Mouse (Mus musculus): ENCODE results near the gene Tmem165. TPM values are rescaled to one million over a fixed set of nuclear protein-coding genes. Genes with fewer than 3 reads are reported as not detected.

The Tmem165 gene
- 13.3 and 26.0 TPM in 2 replicates for polyA plus RNA-seq (2011; ENCODE audit: insufficient read depth, insufficient read length, low replicate concordance, missing spikeins)

DNA sequence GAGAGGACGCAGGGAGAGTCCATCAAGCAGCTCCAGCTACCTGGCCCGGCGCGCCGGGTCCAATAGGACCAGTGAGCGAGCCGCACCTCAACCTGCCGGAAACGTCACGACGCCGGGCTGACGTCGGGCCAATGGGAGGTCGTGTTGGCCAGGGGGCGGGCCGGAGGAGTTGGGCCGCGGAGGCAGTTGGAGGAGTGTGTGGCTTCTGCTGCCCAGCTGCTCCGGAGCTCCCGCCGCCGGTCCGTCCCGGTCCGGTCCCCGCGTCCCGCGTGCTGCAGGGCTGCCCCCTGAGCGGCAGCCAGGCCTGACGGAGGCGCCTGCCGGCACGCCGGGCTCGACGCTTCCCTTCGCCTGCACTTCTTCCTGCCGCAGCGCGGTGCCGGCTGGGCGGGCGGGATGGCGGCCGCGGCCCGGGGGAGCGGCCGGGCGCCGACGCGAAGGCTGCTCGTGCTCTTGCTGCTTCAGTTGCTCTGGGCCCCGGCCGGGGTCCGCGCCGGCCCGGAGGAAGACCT is at the start of gene Tmem165:
Tmem165 (plus strand) TSS at position 131 of the 512 bp plus-strand sequence.
- Histone ChIP-seq H3K4me1 (ENCODE audit: control insufficient read depth, insufficient read depth, low read length) (peaks cover 5% of the 10 kb centered on the region), H3K4me3 (replicated peaks; ENCODE audit: control insufficient read depth, low read depth, low read length) (peak within 1 kb of the TSS; percentile 83), H3K27ac (ENCODE audit: control insufficient read depth, insufficient read depth, low read depth, low read length, poor library complexity) (peak within 1 kb of the TSS; percentile 96)
- under 1% methylated on average over 62 of the region's 62 CpGs for WGBS
- TF ChIP-seq POLR2A (IDR thresholded peaks at IDR 0.05; ENCODE audit: borderline replicate concordance, control insufficient read depth, low read depth, low read length) (peak; percentile 96), CTCF (IDR thresholded peaks at IDR 0.05; ENCODE audit: control insufficient read depth, insufficient read depth, low read length) (no peak)

- Histone ChIP-seq H3K27ac (ENCODE audit: control insufficient read depth, insufficient read depth, low read depth, low read length, poor library complexity) (peak overlapping the region; percentile 74), H3K4me1 (ENCODE audit: control insufficient read depth, insufficient read depth, low read length) (peaks cover 3% of the 10 kb centered on the region; the same call in 1 of the 2 replicates), H3K4me3 (replicated peaks; ENCODE audit: control insufficient read depth, low read depth, low read length) (no peak overlapping the region)
- no peak for TF ChIP-seq POLR2A (IDR thresholded peaks at IDR 0.05; ENCODE audit: borderline replicate concordance, control insufficient read depth, low read depth, low read length)
- 67% methylated on average over 1 of the region's 1 CpGs for WGBS
Observed at GRCm38 (mm10) chr5:76135644-76136043, 48.0 kb upstream of the Tmem165 start.

DNA sequence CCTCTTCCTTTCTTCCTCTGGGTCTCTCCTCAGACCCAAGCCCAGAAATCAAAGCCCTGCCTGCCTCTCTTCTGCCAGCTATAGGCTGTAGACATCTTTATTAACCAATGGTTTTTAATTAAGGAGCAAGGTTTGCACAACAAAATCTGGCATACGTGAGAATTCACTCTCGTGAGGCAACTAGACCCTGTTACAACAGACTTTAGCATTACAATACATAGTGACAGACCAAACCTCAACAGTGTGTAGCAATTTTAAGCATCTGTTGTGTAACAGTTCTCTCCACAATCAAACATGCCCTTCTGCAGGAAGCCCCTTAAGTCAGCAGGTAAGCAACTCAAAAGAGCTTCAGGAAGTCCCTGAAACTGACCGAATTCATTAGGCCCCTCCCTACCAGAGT is 47.4 kb upstream of the Tmem165 start:
- Histone ChIP-seq H3K4me3 (replicated peaks; ENCODE audit: control insufficient read depth, low read depth, low read length) (no peak overlapping the region), H3K27ac (ENCODE audit: control insufficient read depth, insufficient read depth, low read depth, low read length, poor library complexity) (peak overlapping the region; percentile 82), H3K4me1 (ENCODE audit: control insufficient read depth, insufficient read depth, low read length) (peaks cover 3% of the 10 kb centered on the region; the same call in 1 of the 2 replicates)
- WGBS: 35% methylated on average over 3 of the region's 3 CpGs
- TF ChIP-seq POLR2A (IDR thresholded peaks at IDR 0.05; ENCODE audit: borderline replicate concordance, control insufficient read depth, low read depth, low read length): no peak
- no peak for TF ChIP-seq CTCF (IDR thresholded peaks at IDR 0.05; ENCODE audit: control insufficient read depth, insufficient read depth, low read length)

DNA sequence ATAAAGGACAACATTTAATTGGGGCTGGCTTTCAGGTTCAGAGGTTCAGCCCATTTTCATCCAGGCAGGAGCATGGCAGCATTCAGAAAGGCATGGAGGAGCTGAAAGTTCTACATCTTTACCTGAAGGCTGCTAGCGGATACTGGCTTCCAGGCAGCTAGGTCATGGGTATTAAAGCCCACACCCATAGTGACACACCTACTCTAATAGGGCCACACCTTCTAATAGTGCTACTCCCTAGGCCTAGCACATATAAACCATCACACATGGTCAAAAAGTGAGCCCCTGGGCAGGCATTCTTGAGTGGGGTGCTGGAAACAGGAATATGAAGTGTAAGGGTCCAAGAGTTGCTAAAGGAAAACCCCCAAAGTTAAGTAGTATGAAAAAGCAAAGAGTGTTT is 46.1 kb upstream of the Tmem165 start:
- WGBS: 96% methylated on average over 1 of the region's 1 CpGs
- TF ChIP-seq POLR2A (IDR thresholded peaks at IDR 0.05; ENCODE audit: borderline replicate concordance, control insufficient read depth, low read depth, low read length) (no peak), CTCF (IDR thresholded peaks at IDR 0.05; ENCODE audit: control insufficient read depth, insufficient read depth, low read length) (no peak)
- H3K4me1 ChIP-seq (ENCODE audit: control insufficient read depth, insufficient read depth, low read length): peaks cover 2% of the 10 kb centered on the region; the same call in 1 of the 2 replicates
- no peak overlapping the region for H3K4me3 ChIP-seq (replicated peaks; ENCODE audit: control insufficient read depth, low read depth, low read length)
- no peak overlapping the region for H3K27ac ChIP-seq (ENCODE audit: control insufficient read depth, insufficient read depth, low read depth, low read length, poor library complexity)

DNA sequence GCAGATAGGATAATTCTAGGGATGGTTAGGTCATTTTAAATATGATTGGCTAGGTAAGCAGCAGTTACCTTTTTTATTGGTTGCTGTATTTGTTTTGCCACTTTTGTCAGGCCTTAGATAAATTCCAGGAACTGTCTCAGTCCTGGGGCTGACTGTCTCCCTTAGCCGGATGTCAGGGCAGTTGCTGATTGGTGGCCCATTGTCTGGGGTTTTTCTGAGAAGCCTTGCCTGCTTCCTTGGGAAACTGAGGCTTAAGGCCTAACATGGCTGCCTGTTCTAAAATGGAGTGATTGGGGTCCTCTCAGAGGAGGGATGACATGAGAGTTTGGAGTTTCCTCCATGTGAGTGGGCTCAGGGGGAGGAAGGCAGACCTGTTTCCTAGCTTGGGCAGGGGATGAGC is 45.6 kb upstream of the Tmem165 start:
- Histone ChIP-seq H3K27ac (ENCODE audit: control insufficient read depth, insufficient read depth, low read depth, low read length, poor library complexity) (no peak overlapping the region), H3K4me3 (replicated peaks; ENCODE audit: control insufficient read depth, low read depth, low read length) (no peak overlapping the region), H3K4me1 (ENCODE audit: control insufficient read depth, insufficient read depth, low read length) (peaks cover 2% of the 10 kb centered on the region; the same call in 1 of the 2 replicates)
- 74% methylated on average over 1 of the region's 1 CpGs for WGBS
- TF ChIP-seq POLR2A (IDR thresholded peaks at IDR 0.05; ENCODE audit: borderline replicate concordance, control insufficient read depth, low read depth, low read length) (no peak), CTCF (IDR thresholded peaks at IDR 0.05; ENCODE audit: control insufficient read depth, insufficient read depth, low read length) (no peak)

DNA sequence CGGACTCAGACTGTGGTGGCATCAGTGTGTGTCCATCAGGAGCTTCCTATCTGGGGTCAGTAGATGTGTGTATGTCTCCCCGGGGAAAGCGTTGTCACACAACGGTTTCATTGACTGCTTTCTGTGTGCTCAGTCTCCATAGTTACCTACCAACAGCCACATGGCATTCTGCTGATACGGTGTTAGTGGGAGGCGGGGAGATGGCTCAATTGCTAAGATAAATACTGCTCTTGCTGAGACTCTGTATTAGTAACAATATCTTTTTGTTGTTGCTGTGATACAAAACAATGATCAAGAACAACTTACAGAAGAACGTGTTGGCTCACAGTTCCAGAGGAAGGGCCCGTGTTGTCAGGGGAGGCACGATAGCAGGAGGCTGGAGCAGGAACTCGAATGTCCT is 45.2 kb upstream of the Tmem165 start:
- H3K27ac ChIP-seq (ENCODE audit: control insufficient read depth, insufficient read depth, low read depth, low read length, poor library complexity): no peak overlapping the region
- TF ChIP-seq POLR2A (IDR thresholded peaks at IDR 0.05; ENCODE audit: borderline replicate concordance, control insufficient read depth, low read depth, low read length): no peak
- no peak for TF ChIP-seq CTCF (IDR thresholded peaks at IDR 0.05; ENCODE audit: control insufficient read depth, insufficient read depth, low read length)
- H3K4me1 ChIP-seq (ENCODE audit: control insufficient read depth, insufficient read depth, low read length): peaks cover 4% of the 10 kb centered on the region; the same call in 1 of the 2 replicates
- H3K4me3 ChIP-seq (replicated peaks; ENCODE audit: control insufficient read depth, low read depth, low read length): no peak overlapping the region
- WGBS: 79% methylated on average over 10 of the region's 10 CpGs

- WGBS: 39% methylated on average over 7 of the region's 7 CpGs
- TF ChIP-seq CTCF (IDR thresholded peaks at IDR 0.05; ENCODE audit: control insufficient read depth, insufficient read depth, low read length) (no peak), POLR2A (IDR thresholded peaks at IDR 0.05; ENCODE audit: borderline replicate concordance, control insufficient read depth, low read depth, low read length) (no peak)
- Histone ChIP-seq H3K4me1 (ENCODE audit: control insufficient read depth, insufficient read depth, low read length) (peaks cover 4% of the 10 kb centered on the region; the same call in 1 of the 2 replicates), H3K4me3 (replicated peaks; ENCODE audit: control insufficient read depth, low read depth, low read length) (no peak overlapping the region), H3K27ac (ENCODE audit: control insufficient read depth, insufficient read depth, low read depth, low read length, poor library complexity) (no peak overlapping the region)
Observed at GRCm38 (mm10) chr5:76139171-76139671, 44.5 kb upstream of the Tmem165 start.

GRCm38 (mm10) chr5:76139808-76140729 is 43.6 kb upstream of the Tmem165 start, which contains the start of gene Srd5a3:
TSS of gene Srd5a3 (plus strand) at chr5:76140271.
- 2% methylated on average over 60 of the region's 69 CpGs for WGBS
- H3K4me3 ChIP-seq (replicated peaks; ENCODE audit: control insufficient read depth, low read depth, low read length): peak within 1 kb of the TSS; percentile 83
- H3K27ac ChIP-seq (ENCODE audit: control insufficient read depth, insufficient read depth, low read depth, low read length, poor library complexity): peak within 1 kb of the TSS; percentile 100
- H3K4me1 ChIP-seq (ENCODE audit: control insufficient read depth, insufficient read depth, low read length): peaks cover 4% of the 10 kb centered on the region; the same call in 1 of the 2 replicates
- TF ChIP-seq POLR2A (IDR thresholded peaks at IDR 0.05; ENCODE audit: borderline replicate concordance, control insufficient read depth, low read depth, low read length) (peak; percentile 90; the same call in 1 of the 2 replicates), CTCF (IDR thresholded peaks at IDR 0.05; ENCODE audit: control insufficient read depth, insufficient read depth, low read length) (peak; percentile 74)
